Mouse (Mus musculus): ENCODE measurements around the gene Cobll1.

DNA sequence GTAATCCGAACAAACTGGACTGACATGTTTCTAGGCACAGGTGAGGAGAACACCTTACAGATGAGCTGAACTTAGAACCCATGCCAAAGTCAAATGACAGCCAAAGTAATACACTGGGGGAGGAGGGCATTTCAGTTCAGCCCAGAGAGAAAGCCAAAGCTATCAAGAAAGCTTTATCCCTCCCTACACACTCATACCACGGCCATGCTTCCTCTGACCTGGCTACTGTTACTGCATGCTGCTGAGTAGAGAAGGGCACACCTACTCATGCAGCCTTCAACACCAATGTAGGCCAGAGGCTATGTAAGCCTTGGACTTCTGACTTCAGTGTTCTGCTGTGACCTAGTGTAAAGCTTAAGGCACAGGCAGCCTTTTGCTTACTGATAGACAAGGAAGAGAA is 120.1 kb downstream of the Cobll1 start:
- TF ChIP-seq CTCF (IDR thresholded peaks at IDR 0.05; ENCODE audit: insufficient read depth, low read length) = no peak
- TF ChIP-seq POLR2A (IDR thresholded peaks at IDR 0.05; ENCODE audit: borderline replicate concordance, extremely low read depth, low read depth, low read length) = no peak

All from lung, adult 2 months (tissue).